Mouse (Mus musculus) ES-E14 (cell line): Measurements from ENCODE around the gene Tle4. TPM values are rescaled to one million over a fixed set of nuclear protein-coding genes. Genes with fewer than 3 reads are reported as not detected.

Source experiments
- DNase-seq: peaks from one replicate; pipeline ENCODE4 v3.0.0-alpha.2; 2013; ENCODE audit warnings: low read depth, low spot score
- H3K27ac ChIP-seq: 2 replicates; pipeline ENCODE4 v1.5.1; 2012; ENCODE audit warnings: low read depth, mild to moderate bottlenecking, low read length, moderate library complexity, mixed read lengths; ENCODE audit not compliant: poor library complexity, insufficient read depth, severe bottlenecking
- H3K36me3 ChIP-seq: 2 replicates; pipeline ENCODE4 v1.6.1; 2012; ENCODE audit warnings: mild to moderate bottlenecking, low read length, moderate library complexity, mixed read lengths; ENCODE audit not compliant: control insufficient read depth, poor library complexity, insufficient read depth, severe bottlenecking
- H3K4me1 ChIP-seq, 2 experiments: fragments of 150-350 bp in 1 of 2; sonication (generic) in 1 of 2; 2 replicates each; pipeline ENCODE4 v1.6.1; 2012; ENCODE audit warnings: low read length in 2 of 2, mild to moderate bottlenecking in 1 of 2, mixed read lengths in 1 of 2; ENCODE audit not compliant: control insufficient read depth in 2 of 2, insufficient read depth in 2 of 2, poor library complexity in 1 of 2
- H3K4me3 ChIP-seq, 2 experiments: fragments of 150-350 bp in 1 of 2; sonication (generic) in 1 of 2; 2 replicates each; pipeline ENCODE4 v1.5.1; 2012; ENCODE audit warnings: low read length in 2 of 2, low read depth in 1 of 2, mild to moderate bottlenecking in 1 of 2, mixed read lengths in 1 of 2; ENCODE audit not compliant: insufficient read depth in 1 of 2, poor library complexity in 1 of 2, severe bottlenecking in 1 of 2
- H3K9ac ChIP-seq: 2 replicates; pipeline ENCODE4 v1.6.1; 2012; ENCODE audit warnings: low read depth, mild to moderate bottlenecking, low read length, mixed read lengths; ENCODE audit not compliant: poor library complexity, insufficient read depth, severe bottlenecking
- H3K9me3 ChIP-seq: fragments of 150-350 bp; sonication (generic); 2 replicates; pipeline ENCODE4 v1.6.1; 2012; ENCODE audit warnings: low read depth, mild to moderate bottlenecking, low read length; ENCODE audit not compliant: control insufficient read depth, insufficient read depth
- CHD2 ChIP-seq: IDR thresholded peaks from 2 replicates; pipeline ENCODE4 v1.6.1; 2014; ENCODE audit warnings: mild to moderate bottlenecking, low read depth, low read length, inconsistent platforms
- HCFC1 ChIP-seq: IDR thresholded peaks from 2 replicates; pipeline ENCODE4 v1.6.1; 2012; ENCODE audit warnings: low read length, inconsistent platforms, borderline replicate concordance; ENCODE audit not compliant: insufficient read depth
- MAFK ChIP-seq: IDR thresholded peaks from 2 replicates; pipeline ENCODE4 v1.6.1; 2014; ENCODE audit warnings: mild to moderate bottlenecking, low read depth, low read length, inconsistent platforms; ENCODE audit not compliant: insufficient read depth
- ZC3H11A ChIP-seq: IDR thresholded peaks from 2 replicates; pipeline ENCODE4 v1.6.1; 2012; ENCODE audit warnings: low read depth, mild to moderate bottlenecking, inconsistent platforms, low read length, borderline replicate concordance
- ZNF384 ChIP-seq: IDR thresholded peaks from 2 replicates; pipeline ENCODE4 v1.6.1; 2012; ENCODE audit warnings: low read depth, low read length, inconsistent platforms
- in situ Hi-C, 2 experiments: fragments of 600-800 bp; cut with MboI; formaldehyde crosslinking; loops; one replicate each; pipeline ENCODE4 v1.15.1; 2025; ENCODE audit warnings: low sequenced_read_pairs in 2 of 2, inconsistent platforms in 1 of 2; ENCODE audit not compliant: unreplicated experiment in 2 of 2
- total RNA-seq: library from RNA; depleted of rRNA; stranded (reverse); fragments of 300-350 nt; gene quantifications from 2 replicates; pipeline ENCODE4 v1.2.3, GENCODE M21; 2012

Gene Tle4
- total RNA-seq, 1 experiment, result 45.7 TPM

- Histone ChIP-seq H3K36me3 (peaks cover 5% of the 10 kb centered on the region), H3K9ac (peak overlapping the region; percentile 75), H3K4me1 (0 out of 4 replicates have a peak, but pooled peaks cover 0 to 6% of the 10 kb centered on the region in 2 experiments), H3K4me3 (peak overlapping the region; percentile 83 to 99), H3K9me3 (no peaks in the 10 kb centered on the region), H3K27ac (peak overlapping the region; percentile 65)
- no peak for TF ChIP-seq CHD2
- no peak for TF ChIP-seq ZC3H11A
- TF ChIP-seq HCFC1, result no peak
- TF ChIP-seq ZNF384, result no peak
- no peak for TF ChIP-seq MAFK
- in situ Hi-C loops, result no loop called here
- DNase-seq, result no peak
Observed at GRCm38 (mm10) chr19:14598690-14599288, 938 bp upstream of the Tle4 start.

GRCm38 (mm10) chr19:14596941-14597916, 622 bp downstream of the Tle4 start:
- in situ Hi-C loops, result no loop called here
- 0 out of 4 replicates have a peak, but pooled peaks cover 0 to 6% of the 10 kb centered on the region in 2 experiments for H3K4me1 ChIP-seq
- H3K36me3 ChIP-seq, result peaks cover 5% of the 10 kb centered on the region
- DNase-seq, result no peak
- H3K4me3 ChIP-seq, result peak overlapping the region; percentile 74 to 94
- peak overlapping the region; percentile 95 for H3K9ac ChIP-seq
- TF ChIP-seq CHD2 (peak; percentile 75), HCFC1 (no peak)
- H3K27ac ChIP-seq, result peak overlapping the region; percentile 93
- H3K9me3 ChIP-seq, result no peaks in the 10 kb centered on the region

- TF ChIP-seq MAFK (no peak), CHD2 (no peak), ZC3H11A (no peak), ZNF384 (no peak), HCFC1 (no peak)
- DNase-seq, result no peak
- Histone ChIP-seq H3K36me3 (peaks cover 11% of the 10 kb centered on the region), H3K27ac (peak overlapping the region; percentile 93; the same call in 1 of the 2 replicates), H3K9ac (peak overlapping the region; percentile 95), H3K4me1 (0 out of 4 replicates have a peak, but pooled peaks cover 0 to 6% of the 10 kb centered on the region in 2 experiments), H3K4me3 (peak overlapping the region; percentile 74 to 94), H3K9me3 (no peaks in the 10 kb centered on the region)
- in situ Hi-C loops, result no loop called here
Observed at GRCm38 (mm10) chr19:14596358-14596940, 1.4 kb downstream of the Tle4 start.

DNA sequence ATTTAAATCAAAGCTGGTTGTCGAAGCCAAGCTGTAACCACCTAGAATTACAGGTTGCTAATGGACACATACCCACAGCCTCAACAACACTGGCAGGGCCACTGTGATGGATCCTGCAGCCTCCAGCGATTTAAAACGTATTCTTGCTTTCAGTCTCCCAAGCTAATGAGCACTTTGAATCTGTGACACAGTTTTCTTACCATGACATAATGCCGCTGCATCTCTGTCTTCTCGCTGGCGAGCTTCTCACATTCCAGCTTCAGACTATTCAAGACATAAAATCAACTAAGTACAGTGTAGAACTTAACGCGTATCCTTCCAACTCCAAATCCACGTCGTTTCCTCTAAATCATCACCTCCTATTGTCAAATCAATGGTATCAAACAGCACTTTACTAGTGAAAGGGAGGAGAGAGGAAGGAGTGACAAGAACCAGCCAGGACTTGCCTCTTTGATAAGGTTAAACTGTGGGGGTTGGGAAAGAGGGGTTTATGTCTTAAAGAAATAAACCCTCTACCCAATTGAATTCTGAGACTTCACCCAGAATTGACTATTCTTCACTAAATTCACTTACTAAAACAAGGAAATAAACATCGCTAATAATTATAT, 2.4 kb downstream of the Tle4 start:
- Histone ChIP-seq H3K27ac (no peak overlapping the region), H3K9ac (peak overlapping the region; percentile 1; the same call in 1 of the 2 replicates), H3K4me1 (0 out of 4 replicates have a peak, but pooled peaks cover 0 to 6% of the 10 kb centered on the region in 2 experiments), H3K36me3 (peaks cover 14% of the 10 kb centered on the region), H3K9me3 (no peaks in the 10 kb centered on the region), H3K4me3 (peak overlapping the region; percentile 55 to 74)
- DNase-seq, result no peak
- in situ Hi-C loops, result no loop called here
- no peak for TF ChIP-seq HCFC1
- 0 out of 2 replicates have a peak, but pooled peaks have one; percentile 20 for TF ChIP-seq CHD2
